Mouse (Mus musculus) forebrain, embryonic 15.5 days (tissue): ENCODE measurements at regions not wholly inside any gene's neighbourhood (a gene's known extent, or its start where the extent isn't known, plus 50 kb on each side); places are given as distances from the start of the nearest gene placed in this dataset.

ENCODE experiments used
- ATAC-seq: fragments of 200-750 bp; cut with Nextera tagmentation; replicated peaks from 2 replicates; pipeline ENCODE4 v1.8.0; 2017; ENCODE audit warnings: mild to moderate bottlenecking, moderate TSS enrichment, moderate library complexity
- H3K27ac ChIP-seq: fragments of 300-500 bp; sonication (generic); replicated peaks from 2 replicates; pipeline ENCODE4 v1.5.1; 2015; ENCODE audit warnings: mild to moderate bottlenecking, inconsistent platforms
- H3K27me3 ChIP-seq: fragments of 300-500 bp; sonication (generic); 2 replicates; pipeline ENCODE4 v1.6.1; 2015; ENCODE audit warnings: inconsistent platforms
- H3K36me3 ChIP-seq: fragments of 300-500 bp; sonication (generic); 2 replicates; pipeline ENCODE4 v1.6.1; 2015; ENCODE audit warnings: mild to moderate bottlenecking, inconsistent platforms
- H3K4me1 ChIP-seq: fragments of 300-500 bp; sonication (generic); 2 replicates; pipeline ENCODE4 v1.6.1; 2015; ENCODE audit warnings: inconsistent platforms
- H3K4me2 ChIP-seq: fragments of 300-500 bp; sonication (generic); replicated peaks from 2 replicates; pipeline ENCODE4 v1.6.1; 2015; ENCODE audit warnings: mild to moderate bottlenecking, inconsistent platforms
- H3K4me3 ChIP-seq: fragments of 300-500 bp; sonication (generic); 2 replicates; pipeline ENCODE4 v1.5.1; 2015; ENCODE audit warnings: mild to moderate bottlenecking, inconsistent platforms
- H3K9ac ChIP-seq: fragments of 300-500 bp; sonication (generic); replicated peaks from 2 replicates; pipeline ENCODE4 v1.6.1; 2015; ENCODE audit warnings: mild to moderate bottlenecking, inconsistent platforms
- H3K9me3 ChIP-seq: fragments of 300-500 bp; sonication (generic); 2 replicates; pipeline ENCODE4 v1.6.1; 2016; ENCODE audit warnings: inconsistent platforms
- WGBS: fragments of 180-500 bp; shearing (Covaris S2); methylation state at CpG from one replicate; pipeline ENCODE4 v1.1.7; 2015; ENCODE audit warnings: mixed read lengths; 5-methylcytosine and 5-hydroxymethylcytosine counted together

- Histone ChIP-seq H3K9ac (no peak overlapping the region), H3K4me2 (no peak overlapping the region), H3K27ac (no peak overlapping the region), H3K9me3 (no peaks in the 10 kb centered on the region), H3K4me3 (no peak overlapping the region), H3K36me3 (no peaks in the 10 kb centered on the region), H3K27me3 (no peaks in the 10 kb centered on the region), H3K4me1 (0 out of 2 replicates have a peak, but pooled peaks cover 3% of the 10 kb centered on the region)
- ATAC-seq = no peak
- 88% methylated on average over 5 of the region's 5 CpGs for WGBS
Observed at GRCm38 (mm10) chr1:183672521-183672920, 254.5 kb downstream of the Hhipl2 start.

- 94% methylated on average over 4 of the region's 4 CpGs for WGBS
- Histone ChIP-seq H3K4me1 (0 out of 2 replicates have a peak, but pooled peaks cover 7% of the 10 kb centered on the region), H3K27ac (no peak overlapping the region), H3K36me3 (no peaks in the 10 kb centered on the region), H3K9ac (no peak overlapping the region), H3K27me3 (no peaks in the 10 kb centered on the region), H3K4me2 (no peak overlapping the region), H3K4me3 (no peak overlapping the region), H3K9me3 (no peaks in the 10 kb centered on the region)
- ATAC-seq = no peak
Observed at GRCm38 (mm10) chr1:183677585-183677984, 259.6 kb downstream of the Hhipl2 start.

GRCm38 (mm10) chr1:183679949-183680348 is 261.9 kb downstream of the Hhipl2 start:
- ATAC-seq = no peak; the same call in 1 of the 2 replicates
- Histone ChIP-seq H3K4me2 (no peak overlapping the region), H3K9ac (no peak overlapping the region), H3K4me3 (no peak overlapping the region), H3K4me1 (0 out of 2 replicates have a peak, but pooled peaks cover 7% of the 10 kb centered on the region), H3K36me3 (no peaks in the 10 kb centered on the region), H3K27me3 (no peaks in the 10 kb centered on the region), H3K9me3 (no peaks in the 10 kb centered on the region), H3K27ac (no peak overlapping the region)
- WGBS = 60% methylated on average over 11 of the region's 11 CpGs

- H3K4me3 ChIP-seq = no peak overlapping the region
- 96% methylated on average over 5 of the region's 5 CpGs for WGBS
- H3K4me1 ChIP-seq = no peaks in the 10 kb centered on the region
- no peaks in the 10 kb centered on the region for H3K9me3 ChIP-seq
- no peaks in the 10 kb centered on the region for H3K36me3 ChIP-seq
- no peak overlapping the region for H3K4me2 ChIP-seq
- H3K9ac ChIP-seq = no peak overlapping the region
- ATAC-seq = no peak
- H3K27me3 ChIP-seq = no peaks in the 10 kb centered on the region
- H3K27ac ChIP-seq = no peak overlapping the region
Observed at GRCm38 (mm10) chr1:183686056-183686455, 268.0 kb downstream of the Hhipl2 start.

- no peak for ATAC-seq
- no peak overlapping the region for H3K27ac ChIP-seq
- 90% methylated on average over 5 of the region's 5 CpGs for WGBS
- no peaks in the 10 kb centered on the region for H3K36me3 ChIP-seq
- no peaks in the 10 kb centered on the region for H3K9me3 ChIP-seq
- H3K9ac ChIP-seq = no peak overlapping the region
- H3K4me1 ChIP-seq = no peaks in the 10 kb centered on the region
- no peak overlapping the region for H3K4me2 ChIP-seq
- H3K27me3 ChIP-seq = no peaks in the 10 kb centered on the region
- no peak overlapping the region for H3K4me3 ChIP-seq
Observed at GRCm38 (mm10) chr1:183692756-183693155, 274.7 kb downstream of the Hhipl2 start.

GRCm38 (mm10) chr1:183699284-183699683 is 281.3 kb downstream of the Hhipl2 start:
- Histone ChIP-seq H3K4me1 (no peaks in the 10 kb centered on the region), H3K4me2 (no peak overlapping the region), H3K9ac (no peak overlapping the region), H3K36me3 (no peaks in the 10 kb centered on the region), H3K27ac (no peak overlapping the region), H3K4me3 (no peak overlapping the region), H3K27me3 (no peaks in the 10 kb centered on the region), H3K9me3 (no peaks in the 10 kb centered on the region)
- ATAC-seq = no peak
- WGBS = 84% methylated on average over 11 of the region's 11 CpGs

GRCm38 (mm10) chr1:183702888-183703287 is 284.9 kb downstream of the Hhipl2 start:
- 96% methylated on average over 2 of the region's 2 CpGs for WGBS
- no peak overlapping the region for H3K4me3 ChIP-seq
- H3K27ac ChIP-seq = no peak overlapping the region
- ATAC-seq = no peak
- no peaks in the 10 kb centered on the region for H3K4me1 ChIP-seq
- no peaks in the 10 kb centered on the region for H3K36me3 ChIP-seq
- no peak overlapping the region for H3K9ac ChIP-seq
- H3K4me2 ChIP-seq = no peak overlapping the region
- H3K27me3 ChIP-seq = no peaks in the 10 kb centered on the region
- no peaks in the 10 kb centered on the region for H3K9me3 ChIP-seq

GRCm38 (mm10) chr1:183712895-183713294 is 294.9 kb downstream of the Hhipl2 start:
- no peak overlapping the region for H3K4me3 ChIP-seq
- H3K9me3 ChIP-seq = no peaks in the 10 kb centered on the region
- no peaks in the 10 kb centered on the region for H3K27me3 ChIP-seq
- no peak overlapping the region for H3K4me2 ChIP-seq
- no peaks in the 10 kb centered on the region for H3K4me1 ChIP-seq
- H3K36me3 ChIP-seq = no peaks in the 10 kb centered on the region
- WGBS = 67% methylated on average over 1 of the region's 1 CpGs
- no peak overlapping the region for H3K27ac ChIP-seq
- no peak for ATAC-seq
- no peak overlapping the region for H3K9ac ChIP-seq

- Histone ChIP-seq H3K9ac (no peak overlapping the region), H3K27me3 (no peaks in the 10 kb centered on the region), H3K4me2 (no peak overlapping the region), H3K4me1 (no peaks in the 10 kb centered on the region), H3K36me3 (no peaks in the 10 kb centered on the region), H3K27ac (no peak overlapping the region), H3K4me3 (no peak overlapping the region), H3K9me3 (no peaks in the 10 kb centered on the region)
- no peak for ATAC-seq
- 68% methylated on average over 1 of the region's 1 CpGs for WGBS
Observed at GRCm38 (mm10) chr1:183717060-183717459, 296.0 kb upstream of the Dusp10 start.

GRCm38 (mm10) chr1:183749126-183749525 is 264.0 kb upstream of the Dusp10 start:
- Histone ChIP-seq H3K4me1 (peaks cover under 1% of the 10 kb centered on the region; the same call in 1 of the 2 replicates), H3K36me3 (no peaks in the 10 kb centered on the region), H3K27me3 (no peaks in the 10 kb centered on the region), H3K9ac (no peak overlapping the region), H3K27ac (no peak overlapping the region), H3K9me3 (no peaks in the 10 kb centered on the region), H3K4me2 (no peak overlapping the region), H3K4me3 (no peak overlapping the region)
- 92% methylated on average over 2 of the region's 2 CpGs for WGBS
- ATAC-seq = no peak

GRCm38 (mm10) chr1:183754500-183754899 is 258.6 kb upstream of the Dusp10 start:
- Histone ChIP-seq H3K4me3 (no peak overlapping the region), H3K27me3 (no peaks in the 10 kb centered on the region), H3K9me3 (no peaks in the 10 kb centered on the region), H3K4me2 (no peak overlapping the region), H3K36me3 (no peaks in the 10 kb centered on the region), H3K4me1 (peaks cover 13% of the 10 kb centered on the region), H3K27ac (no peak overlapping the region), H3K9ac (no peak overlapping the region)
- 61% methylated on average over 4 of the region's 4 CpGs for WGBS
- ATAC-seq = 0 out of 2 replicates have a peak, but pooled peaks have one; percentile 41

GRCm38 (mm10) chr1:183756716-183757115 is 256.4 kb upstream of the Dusp10 start:
- no peaks in the 10 kb centered on the region for H3K9me3 ChIP-seq
- 83% methylated on average over 8 of the region's 8 CpGs for WGBS
- H3K4me2 ChIP-seq = no peak overlapping the region
- H3K36me3 ChIP-seq = no peaks in the 10 kb centered on the region
- no peak for ATAC-seq
- no peaks in the 10 kb centered on the region for H3K27me3 ChIP-seq
- H3K4me3 ChIP-seq = no peak overlapping the region
- peaks cover 13% of the 10 kb centered on the region for H3K4me1 ChIP-seq
- H3K9ac ChIP-seq = no peak overlapping the region
- no peak overlapping the region for H3K27ac ChIP-seq
